Mouse (Mus musculus) left cerebral cortex, postnatal 4 days (tissue): Measurements from ENCODE around the gene Treh. TPM values are rescaled to one million over a fixed set of nuclear protein-coding genes. Genes with fewer than 3 reads are reported as not detected.

ENCODE experiments used
- DNase-seq: peaks from one replicate; pipeline ENCODE4 v3.0.0-alpha.2; 2022
- intact Hi-C: fragments of 180-260 bp; cut with DNase I; formaldehyde crosslinking; loops from one replicate; pipeline ENCODE4 v1.15.1; 2025
- total RNA-seq, 2 experiments: library from RNA; stranded (reverse); gene quantifications; 2 replicates each; pipeline ENCODE4 v1.2.3; 2021

Gene Treh
- total RNA-seq, 2 experiments from 2014 or later: not detected

- no peak for DNase-seq
- intact Hi-C loops: loop anchor here (10.0 kb wide), 1 partner anchor 78 kb away; no protein-coding TSS in a partner anchor
Measured at GRCm38 (mm10) chr9:44732921-44733530, 60.0 kb downstream of the Treh start.

- DNase-seq: no peak
- intact Hi-C loops: loop anchor here (10.0 kb wide), 1 partner anchor 79 kb away; no protein-coding TSS in a partner anchor
Measured at GRCm38 (mm10) chr9:44733671-44734523, 60.9 kb downstream of the Treh start.

- DNase-seq: peak; percentile 70
- intact Hi-C loops: loop anchor here (10.0 kb wide), 1 partner anchor 80 kb away; no protein-coding TSS in a partner anchor
Measured at GRCm38 (mm10) chr9:44734524-44735494, 61.8 kb downstream of the Treh start, which contains the start of gene Phldb1. Gene Phldb1 (minus strand): TSS chr9:44735198.

GRCm38 (mm10) chr9:44735886-44736285 lies 62.9 kb downstream of the Treh start:
- no peak for DNase-seq
- intact Hi-C loops: loop anchor here (10.0 kb wide), 1 partner anchor 81 kb away; no protein-coding TSS in a partner anchor

Other genes with a start within 250 kb of the Treh start
- not detected for gene Foxr1, start 232.1 kb upstream of the Treh start, total RNA-seq
- not detected for gene Upk2, start 218.3 kb upstream of the Treh start, total RNA-seq
- gene Bcl9l, start 190.4 kb upstream of the Treh start, total RNA-seq: 100 to 1,000 TPM; 109 to 113 TPM
- not detected for gene Cxcr5, start 111.4 kb upstream of the Treh start, total RNA-seq
- gene Ddx6, start 68.3 kb upstream of the Treh start, total RNA-seq: 100 to 1,000 TPM; 144 to 146 TPM
- 100 to 1,000 TPM; 132 to 141 TPM for gene Phldb1, start 62.0 kb downstream of the Treh start, total RNA-seq
- gene Arcn1, start 94.6 kb downstream of the Treh start, total RNA-seq: 100 to 1,000 TPM; 116 to 122 TPM
- 100 to 1,000 TPM; 111 to 114 TPM for gene Ift46, start 94.7 kb downstream of the Treh start, total RNA-seq
- 10 to 100 TPM; 17.9 to 20.1 TPM for gene Tmem25, start 126.1 kb downstream of the Treh start, total RNA-seq
- 1 to 10 TPM in 1 of 2 experiments, under 1 TPM in 1; 0.54 to 1.0 TPM for gene Ttc36, start 129.8 kb downstream of the Treh start, total RNA-seq
- 10 to 100 TPM; 67.5 to 70.0 TPM for gene Kmt2a, start 208.1 kb downstream of the Treh start, total RNA-seq
- 100 to 1,000 TPM; 325 to 329 TPM for gene Atp5l, start 247.5 kb downstream of the Treh start, total RNA-seq